Mouse (Mus musculus): ENCODE measurements at regions not wholly inside any gene's neighbourhood (a gene's known extent, or its start where the extent isn't known, plus 50 kb on each side); places are given as distances from the start of the nearest gene placed in this dataset.

- no peak for DNase-seq
- Histone ChIP-seq H3K27me3 (replicated peaks; ENCODE audit: control insufficient read depth, insufficient read depth, low read length) (no peaks in the 10 kb centered on the region), H3K27ac (ENCODE audit: insufficient read depth, low read depth, low read length) (no peak overlapping the region), H3K4me1 (ENCODE audit: control insufficient read depth, insufficient read depth, low read length) (no peaks in the 10 kb centered on the region), H3K4me3 (ENCODE audit: insufficient read depth, low read depth, low read length) (no peak overlapping the region), H3K36me3 (ENCODE audit: control insufficient read depth, insufficient read depth, low read length) (no peaks in the 10 kb centered on the region)
- TF ChIP-seq CTCF (conservative IDR thresholded peaks at IDR 0.05; ENCODE audit: insufficient read depth, insufficient read length, low read depth, low read length), result no peak
- TF ChIP-seq POLR2A (IDR thresholded peaks at IDR 0.05; ENCODE audit: low read depth, low read length), result no peak
- 85% methylated on average over 5 of the region's 5 CpGs for WGBS
Observed at GRCm38 (mm10) chr13:101308724-101309123, 459.3 kb downstream of the Pik3r1 start.

- TF ChIP-seq CTCF (conservative IDR thresholded peaks at IDR 0.05; ENCODE audit: insufficient read depth, insufficient read length, low read depth, low read length) (no peak), POLR2A (IDR thresholded peaks at IDR 0.05; ENCODE audit: low read depth, low read length) (no peak)
- DNase-seq, result no peak
Observed at GRCm38 (mm10) chr13:101305695-101306413, 462.2 kb downstream of the Pik3r1 start.

GRCm38 (mm10) chr13:101305063-101305462 is 463.0 kb downstream of the Pik3r1 start:
- H3K27ac ChIP-seq (ENCODE audit: insufficient read depth, low read depth, low read length), result no peak overlapping the region
- H3K4me3 ChIP-seq (ENCODE audit: insufficient read depth, low read depth, low read length), result no peak overlapping the region
- TF ChIP-seq POLR2A (IDR thresholded peaks at IDR 0.05; ENCODE audit: low read depth, low read length), result no peak
- TF ChIP-seq CTCF (conservative IDR thresholded peaks at IDR 0.05; ENCODE audit: insufficient read depth, insufficient read length, low read depth, low read length), result no peak
- no peaks in the 10 kb centered on the region for H3K27me3 ChIP-seq (replicated peaks; ENCODE audit: control insufficient read depth, insufficient read depth, low read length)
- no peaks in the 10 kb centered on the region; the same call in 1 of the 2 replicates for H3K4me1 ChIP-seq (ENCODE audit: control insufficient read depth, insufficient read depth, low read length)
- no peaks in the 10 kb centered on the region for H3K36me3 ChIP-seq (ENCODE audit: control insufficient read depth, insufficient read depth, low read length)
- no peak for DNase-seq
- WGBS, result 61% methylated on average over 6 of the region's 6 CpGs

More at GRCm38 (mm10) chr13:101305695-101306413, 462.2 kb downstream of the Pik3r1 start:
- H3K4me3 ChIP-seq (ENCODE audit: insufficient read depth, low read depth, low read length), result no peak overlapping the region
- WGBS, result 76% methylated on average over 11 of the region's 11 CpGs
- H3K27ac ChIP-seq (ENCODE audit: insufficient read depth, low read depth, low read length), result no peak overlapping the region
- no peaks in the 10 kb centered on the region; the same call in 1 of the 2 replicates for H3K4me1 ChIP-seq (ENCODE audit: control insufficient read depth, insufficient read depth, low read length)
- no peaks in the 10 kb centered on the region for H3K36me3 ChIP-seq (ENCODE audit: control insufficient read depth, insufficient read depth, low read length)
- H3K27me3 ChIP-seq (replicated peaks; ENCODE audit: control insufficient read depth, insufficient read depth, low read length), result no peaks in the 10 kb centered on the region

- Histone ChIP-seq H3K4me1 (ENCODE audit: control insufficient read depth, insufficient read depth, low read length) (no peaks in the 10 kb centered on the region; the same call in 1 of the 2 replicates), H3K4me3 (ENCODE audit: insufficient read depth, low read depth, low read length) (no peak overlapping the region), H3K36me3 (ENCODE audit: control insufficient read depth, insufficient read depth, low read length) (no peaks in the 10 kb centered on the region), H3K27me3 (replicated peaks; ENCODE audit: control insufficient read depth, insufficient read depth, low read length) (no peaks in the 10 kb centered on the region), H3K27ac (ENCODE audit: insufficient read depth, low read depth, low read length) (no peak overlapping the region)
- no peak for TF ChIP-seq POLR2A (IDR thresholded peaks at IDR 0.05; ENCODE audit: low read depth, low read length)
- no peak for DNase-seq
- WGBS, result 73% methylated on average over 2 of the region's 2 CpGs
Observed at GRCm38 (mm10) chr13:101301361-101301760, 466.7 kb downstream of the Pik3r1 start.

DNA sequence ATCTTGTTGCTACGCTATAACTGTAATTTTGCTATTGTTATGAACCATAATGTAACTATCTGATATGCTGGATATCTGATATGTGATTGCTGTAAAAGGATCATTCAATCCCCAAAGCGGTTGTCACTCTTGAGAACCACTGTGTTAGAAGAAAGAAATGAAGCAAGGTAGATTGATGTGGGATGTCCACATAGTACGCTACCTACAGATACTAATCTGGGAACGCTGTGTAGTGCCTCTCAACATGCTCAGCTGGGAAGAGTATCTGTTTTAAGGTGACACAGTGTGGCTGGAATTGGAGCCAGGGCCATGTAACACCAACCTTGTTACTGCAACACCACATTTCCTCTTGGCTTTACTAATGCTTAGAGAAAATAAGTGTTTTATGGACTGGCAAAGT is 456.2 kb upstream of the Slc30a5 start:
- WGBS, result 92% methylated on average over 4 of the region's 4 CpGs
- no peaks in the 10 kb centered on the region for H3K27me3 ChIP-seq (replicated peaks; ENCODE audit: control insufficient read depth, insufficient read depth, low read length)
- H3K27ac ChIP-seq (ENCODE audit: insufficient read depth, low read depth, low read length), result no peak overlapping the region
- TF ChIP-seq POLR2A (IDR thresholded peaks at IDR 0.05; ENCODE audit: low read depth, low read length) (no peak), CTCF (conservative IDR thresholded peaks at IDR 0.05; ENCODE audit: insufficient read depth, insufficient read length, low read depth, low read length) (no peak)
- no peaks in the 10 kb centered on the region for H3K4me1 ChIP-seq (ENCODE audit: control insufficient read depth, insufficient read depth, low read length)
- no peak overlapping the region for H3K4me3 ChIP-seq (ENCODE audit: insufficient read depth, low read depth, low read length)
- H3K36me3 ChIP-seq (ENCODE audit: control insufficient read depth, insufficient read depth, low read length), result no peaks in the 10 kb centered on the region
- DNase-seq, result no peak

- Histone ChIP-seq H3K27ac (ENCODE audit: insufficient read depth, low read depth, low read length) (no peak overlapping the region), H3K36me3 (ENCODE audit: control insufficient read depth, insufficient read depth, low read length) (no peaks in the 10 kb centered on the region), H3K27me3 (replicated peaks; ENCODE audit: control insufficient read depth, insufficient read depth, low read length) (no peaks in the 10 kb centered on the region), H3K4me3 (ENCODE audit: insufficient read depth, low read depth, low read length) (no peak overlapping the region), H3K4me1 (ENCODE audit: control insufficient read depth, insufficient read depth, low read length) (no peaks in the 10 kb centered on the region)
- DNase-seq, result no peak
- WGBS, result 43% methylated on average over 4 of the region's 4 CpGs
- TF ChIP-seq POLR2A (IDR thresholded peaks at IDR 0.05; ENCODE audit: low read depth, low read length), result no peak
- no peak for TF ChIP-seq CTCF (conservative IDR thresholded peaks at IDR 0.05; ENCODE audit: insufficient read depth, insufficient read length, low read depth, low read length)
Observed at GRCm38 (mm10) chr13:101287131-101287530, 453.9 kb upstream of the Slc30a5 start.

GRCm38 (mm10) chr13:101286029-101286917 is 453.0 kb upstream of the Slc30a5 start:
- Histone ChIP-seq H3K27ac (ENCODE audit: insufficient read depth, low read depth, low read length) (no peak overlapping the region), H3K4me1 (ENCODE audit: control insufficient read depth, insufficient read depth, low read length) (no peaks in the 10 kb centered on the region), H3K36me3 (ENCODE audit: control insufficient read depth, insufficient read depth, low read length) (no peaks in the 10 kb centered on the region), H3K4me3 (ENCODE audit: insufficient read depth, low read depth, low read length) (no peak overlapping the region), H3K27me3 (replicated peaks; ENCODE audit: control insufficient read depth, insufficient read depth, low read length) (no peaks in the 10 kb centered on the region)
- no peak for DNase-seq
- WGBS, result 82% methylated on average over 15 of the region's 15 CpGs
- TF ChIP-seq POLR2A (IDR thresholded peaks at IDR 0.05; ENCODE audit: low read depth, low read length) (no peak), CTCF (conservative IDR thresholded peaks at IDR 0.05; ENCODE audit: insufficient read depth, insufficient read length, low read depth, low read length) (no peak)
